Mouse (Mus musculus): ENCODE results near the gene Epn2.

DNA sequence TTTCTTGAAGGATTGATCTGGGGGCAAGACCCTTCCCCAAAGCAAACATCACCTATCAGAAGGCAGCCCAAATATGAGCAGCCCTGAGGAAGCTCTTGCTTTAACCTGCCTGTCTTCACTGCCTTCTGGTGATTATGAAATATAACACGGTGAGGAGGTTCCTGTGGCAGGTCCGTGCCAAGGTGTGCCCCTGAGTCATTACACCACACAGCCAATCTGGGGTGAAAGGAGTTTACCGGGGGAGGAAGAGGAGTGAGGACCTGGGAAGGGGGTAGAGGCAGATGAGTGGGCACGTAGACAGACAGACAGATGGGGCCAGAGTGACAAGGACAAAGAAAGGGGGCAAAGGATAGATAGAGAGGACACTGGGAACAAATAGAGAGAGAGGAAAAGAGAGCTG is 105.9 kb downstream of the Epn2 start:
- no peak for TF ChIP-seq CTCF (IDR thresholded peaks at IDR 0.05; ENCODE audit: low read depth)
- no peak for TF ChIP-seq EP300 (IDR thresholded peaks at IDR 0.05; ENCODE audit: low read depth)
